Mouse (Mus musculus) stomach, postnatal 0 days (tissue): ENCODE measurements around the gene Vac14.

Experiments used
- CTCF ChIP-seq: IDR thresholded peaks from 2 replicates; pipeline ENCODE4 v1.5.1; 2016; ENCODE audit warnings: antibody characterized with exemption, low read depth, mild to moderate bottlenecking, moderate library complexity
- EP300 ChIP-seq: optimal IDR thresholded peaks from 2 replicates; pipeline ENCODE3; 2016; ENCODE audit warnings: antibody characterized with exemption

DNA sequence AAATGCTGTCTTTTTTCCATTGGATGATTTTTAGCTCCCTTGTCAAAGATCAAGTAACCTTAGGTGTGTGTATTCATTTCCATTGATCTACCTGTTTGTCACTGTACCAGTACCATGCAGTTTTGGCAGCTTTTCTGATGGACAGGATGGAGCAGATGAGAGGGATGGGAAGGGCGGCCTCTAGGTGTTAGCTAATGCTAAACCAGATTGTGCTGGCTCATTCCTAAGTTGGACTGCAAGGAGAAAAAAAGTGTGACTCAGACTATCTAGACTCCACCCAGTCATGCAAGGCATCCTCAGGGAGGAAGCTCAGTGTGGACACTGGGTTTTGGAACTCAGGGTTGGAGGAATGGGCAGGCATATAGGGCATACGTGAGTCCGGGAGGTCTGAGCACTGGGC, 30.2 kb downstream of the Vac14 start:
- TF ChIP-seq CTCF: no peak
- TF ChIP-seq EP300: no peak
